Mouse (Mus musculus): ENCODE measurements around the gene Acaca.

DNA sequence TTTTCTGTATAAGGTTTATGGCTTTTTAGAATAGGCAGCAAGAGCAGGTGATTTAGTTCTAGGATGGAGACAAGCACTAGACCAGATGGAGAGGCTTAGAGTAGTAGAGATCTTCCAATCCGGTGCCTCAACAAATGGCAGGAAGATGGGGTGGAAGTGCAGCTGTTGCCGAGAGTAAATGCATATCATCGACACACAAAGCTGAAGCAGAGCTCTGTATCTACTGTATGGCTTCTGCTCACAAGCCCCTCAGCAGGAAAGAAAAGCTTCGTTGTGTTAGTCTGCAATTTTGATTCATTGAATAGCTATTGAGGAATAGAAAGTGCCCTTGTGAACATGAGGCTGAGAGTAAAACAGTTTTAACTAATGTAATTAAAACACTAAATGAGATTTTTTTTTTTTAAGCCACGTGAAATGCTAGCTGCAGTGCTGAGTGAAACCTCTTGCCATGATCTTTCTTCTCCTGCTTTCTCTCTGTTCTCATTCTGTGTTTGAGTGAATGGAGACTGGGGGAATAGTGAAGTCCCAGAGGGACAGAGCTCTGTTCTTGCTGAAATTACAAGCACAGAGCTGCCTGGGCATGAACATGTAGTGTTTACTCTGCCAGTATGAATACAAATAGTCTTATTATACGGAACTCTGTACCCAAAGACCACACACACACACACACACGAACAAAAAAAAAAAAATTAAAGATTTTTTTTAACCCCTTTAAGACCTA, 194.7 kb downstream of the Acaca start:
- no peak for TF ChIP-seq CTCF (conservative IDR thresholded peaks at IDR 0.05; ENCODE audit: insufficient read depth, insufficient read length, low read depth, low read length)
- TF ChIP-seq POLR2A (IDR thresholded peaks at IDR 0.05; ENCODE audit: low read depth, low read length), result no peak

Data from kidney, adult 2 months (tissue).